Mouse (Mus musculus): ENCODE measurements around the gene Gtdc1.
A peak's percentile ranks its signal among the peaks of the same experiment; 100 is the strongest.

Gene Gtdc1

GRCm38 (mm10) chr2:44590881-44591280, 336.6 kb downstream of the Gtdc1 start:
- no peak for DNase-seq (ENCODE audit: low read depth, low spot score)

DNA sequence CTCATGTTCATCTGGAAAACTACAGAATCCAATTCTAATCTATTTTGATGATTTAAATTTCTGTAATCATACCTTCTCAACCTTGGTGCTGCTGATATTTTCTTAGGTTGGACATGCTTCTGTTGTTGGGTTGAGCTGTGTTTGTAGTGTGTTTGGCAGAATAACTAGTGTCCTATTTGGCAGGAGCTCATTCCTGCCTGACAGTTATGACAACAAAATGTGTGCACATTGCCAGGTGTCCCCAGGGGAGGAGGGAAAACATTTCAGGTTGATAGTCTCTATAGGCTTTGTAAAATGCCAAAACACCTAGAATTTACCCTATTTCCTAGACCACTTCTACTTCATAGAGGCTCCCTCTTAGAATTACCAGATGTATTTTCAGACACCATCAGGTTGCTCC, 343.4 kb downstream of the Gtdc1 start:
- DNase-seq (ENCODE audit: low read depth, low spot score): no peak

DNA sequence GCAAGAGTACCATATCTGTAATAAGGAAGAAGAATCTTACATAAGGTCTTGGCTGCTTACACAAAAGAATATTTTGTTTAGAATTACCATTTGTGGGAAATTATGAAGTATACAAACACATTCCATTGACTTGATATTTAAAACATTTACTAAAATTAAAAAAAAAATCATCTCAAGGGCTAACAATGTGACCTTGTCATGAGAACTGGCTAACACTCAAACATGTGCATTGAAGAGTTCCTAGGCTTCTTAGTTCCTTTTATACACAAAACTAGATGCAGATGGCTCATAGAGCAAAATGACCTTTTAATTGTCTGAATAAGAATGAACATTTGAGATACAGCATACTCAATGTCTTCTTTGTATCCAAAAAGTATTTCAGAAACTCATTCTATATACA, 344.0 kb downstream of the Gtdc1 start:
- DNase-seq (ENCODE audit: low read depth, low spot score): no peak

DNA sequence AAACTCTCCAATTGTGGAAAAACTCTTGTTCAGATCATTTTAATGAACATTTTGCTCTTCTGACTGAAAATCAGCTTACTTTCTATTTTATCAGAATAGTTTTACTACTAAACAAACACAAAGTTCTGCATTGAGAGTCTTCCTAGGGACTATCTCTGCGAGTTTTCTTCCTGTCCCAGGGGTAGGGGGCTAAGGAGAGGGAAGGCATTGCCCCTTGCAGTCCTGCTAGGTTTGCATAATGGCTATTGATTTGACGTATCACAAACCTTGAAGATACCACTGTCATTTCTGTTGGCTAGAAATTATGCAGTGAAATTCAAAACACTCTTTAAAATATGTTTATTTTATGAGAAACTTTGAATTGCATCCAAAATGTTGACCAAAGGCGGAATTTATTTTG, 355.6 kb downstream of the Gtdc1 start:
- no peak for DNase-seq (ENCODE audit: low read depth, low spot score)

GRCm38 (mm10) chr2:44571156-44571555, 356.3 kb downstream of the Gtdc1 start:
- no peak for DNase-seq (ENCODE audit: low read depth, low spot score)

- no peak for DNase-seq (ENCODE audit: low read depth, low spot score)
Observed at GRCm38 (mm10) chr2:44569140-44569952, 358.1 kb downstream of the Gtdc1 start.

DNA sequence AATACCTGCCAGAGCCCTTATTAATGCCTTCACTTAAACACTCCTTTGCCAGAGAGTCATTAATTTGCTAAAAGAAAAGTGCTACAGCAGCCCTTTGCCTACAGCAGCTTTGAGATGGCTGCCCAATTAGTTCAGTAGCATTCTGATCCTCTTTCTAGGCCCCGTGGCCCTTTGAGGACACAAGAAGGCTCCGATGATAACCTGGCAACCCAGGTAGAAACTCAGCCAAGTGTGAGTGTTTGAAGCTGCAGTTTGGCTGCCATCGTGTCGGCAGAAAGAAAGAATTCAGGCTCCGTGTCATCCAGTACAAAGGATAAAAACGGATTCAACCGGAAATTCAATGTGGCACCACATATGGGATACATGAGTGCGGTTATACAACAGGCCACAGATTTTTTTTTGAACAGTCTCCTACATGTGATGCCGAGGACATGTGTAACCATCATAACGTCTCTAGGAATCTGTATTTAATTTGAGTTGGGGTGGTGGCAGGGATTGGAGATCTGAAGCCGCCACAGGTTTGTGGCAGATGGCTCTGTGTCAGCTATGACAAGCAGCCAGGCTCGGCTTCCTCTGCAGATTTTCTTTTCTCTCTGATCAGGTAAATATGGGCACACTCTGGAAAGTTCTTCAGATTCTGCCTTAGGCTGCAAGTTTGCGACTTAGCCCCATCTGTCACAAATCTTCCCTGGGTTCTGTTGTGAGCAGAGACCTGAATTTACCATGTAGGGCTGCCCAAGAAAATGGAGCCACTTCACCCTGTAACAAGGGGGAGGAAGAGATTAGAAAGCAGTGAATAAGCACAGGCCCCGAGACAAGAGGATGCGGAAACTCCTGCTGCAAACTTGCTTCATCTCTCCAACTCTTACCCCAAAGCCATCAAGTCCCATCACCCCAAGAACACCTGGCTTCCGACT, 362.4 kb downstream of the Gtdc1 start:
- DNase-seq (ENCODE audit: low read depth, low spot score): no peak

- DNase-seq (ENCODE audit: low read depth, low spot score): no peak
Observed at GRCm38 (mm10) chr2:44561789-44562188, 365.7 kb downstream of the Gtdc1 start.

DNA sequence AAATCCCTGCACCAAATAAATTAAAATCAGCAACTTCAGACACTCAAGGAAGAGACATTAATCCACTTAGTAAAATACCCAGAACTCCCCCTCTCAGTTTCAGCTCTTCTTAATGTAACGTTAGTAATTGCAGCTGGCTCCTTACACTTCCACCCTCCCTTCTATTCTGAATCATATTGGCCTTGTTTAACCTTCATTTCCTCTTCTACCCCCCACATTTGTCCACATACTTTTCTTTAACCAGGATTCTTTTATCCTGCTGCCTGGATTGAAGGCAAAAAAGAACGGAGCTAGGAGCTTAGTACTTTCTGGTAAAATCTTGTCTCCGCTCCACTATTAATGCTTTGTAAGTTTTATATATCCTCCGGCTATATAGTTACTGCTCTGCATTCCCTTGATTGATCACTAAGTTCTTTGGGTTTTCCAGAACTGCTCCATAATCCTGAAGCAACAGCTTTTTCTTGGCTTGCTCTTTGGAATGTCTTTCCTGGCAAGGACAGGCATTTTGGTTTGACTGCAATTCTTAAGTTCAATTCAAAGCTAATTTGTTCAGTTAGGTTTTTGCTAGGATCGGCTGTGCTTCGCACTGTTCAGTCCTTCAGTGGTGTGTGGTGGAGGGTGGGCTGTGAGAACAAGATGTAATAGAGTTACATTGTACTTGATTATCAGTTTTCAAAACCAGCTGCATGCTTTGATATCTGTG, 368.1 kb downstream of the Gtdc1 start:
- DNase-seq (ENCODE audit: low read depth, low spot score): peak; percentile 21

DNA sequence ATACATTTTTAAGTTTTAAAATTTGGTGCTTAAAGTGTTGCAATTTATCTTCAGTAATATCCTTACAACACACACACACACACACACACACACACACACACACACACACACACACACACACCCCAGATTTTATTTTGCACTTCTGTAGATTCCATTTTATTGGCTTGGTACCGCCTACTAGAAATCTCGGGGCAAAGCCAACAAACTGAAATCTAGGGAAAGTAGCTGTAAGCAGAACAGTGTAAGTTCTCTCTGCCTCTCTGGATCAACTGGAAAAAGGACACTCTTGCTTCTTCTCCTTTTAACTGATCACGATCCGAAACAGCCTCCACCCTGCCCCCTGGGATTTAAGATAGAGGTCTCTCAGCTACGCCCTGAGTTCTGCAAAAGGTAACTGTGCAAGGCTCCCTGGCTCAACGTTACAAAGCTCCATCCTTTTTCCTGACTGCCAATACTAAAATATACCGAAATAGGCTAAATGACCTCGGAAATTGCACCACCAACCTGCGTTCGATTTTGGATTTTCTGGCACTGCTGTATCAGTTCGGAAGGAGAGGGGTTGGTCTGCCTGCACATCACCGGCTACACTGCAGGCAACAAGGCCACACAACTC, 369.7 kb downstream of the Gtdc1 start:
- DNase-seq (ENCODE audit: low read depth, low spot score): peak; percentile 21

GRCm38 (mm10) chr2:44556861-44557592, 370.4 kb downstream of the Gtdc1 start:
- no peak for DNase-seq (ENCODE audit: low read depth, low spot score)

DNA sequence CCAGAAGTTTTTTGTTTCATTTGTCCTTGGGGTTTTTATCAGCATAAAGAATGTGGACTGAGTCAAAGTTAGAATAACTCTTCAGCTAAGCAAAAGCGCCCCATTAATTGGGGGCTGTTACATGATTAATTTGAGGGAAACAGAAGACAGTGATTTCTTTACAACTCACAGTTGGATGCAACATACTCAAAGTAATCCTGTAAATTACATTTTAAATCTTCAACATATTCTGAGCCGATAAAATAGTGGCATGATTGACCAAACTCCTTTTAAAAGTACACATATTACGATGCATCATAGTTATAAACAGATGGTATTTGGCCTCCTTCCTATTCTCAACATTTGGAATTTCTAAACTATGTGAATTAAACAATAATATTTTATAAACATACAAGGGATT, 372.7 kb downstream of the Gtdc1 start:
- DNase-seq (ENCODE audit: low read depth, low spot score): no peak

GRCm38 (mm10) chr2:44549311-44549710, 378.1 kb downstream of the Gtdc1 start:
- no peak for DNase-seq (ENCODE audit: low read depth, low spot score)

- DNase-seq (ENCODE audit: low read depth, low spot score): no peak
Observed at GRCm38 (mm10) chr2:44542775-44543174, 384.7 kb downstream of the Gtdc1 start.

- no peak for DNase-seq (ENCODE audit: low read depth, low spot score)
Observed at GRCm38 (mm10) chr2:44541726-44542125, 385.7 kb downstream of the Gtdc1 start.

DNA sequence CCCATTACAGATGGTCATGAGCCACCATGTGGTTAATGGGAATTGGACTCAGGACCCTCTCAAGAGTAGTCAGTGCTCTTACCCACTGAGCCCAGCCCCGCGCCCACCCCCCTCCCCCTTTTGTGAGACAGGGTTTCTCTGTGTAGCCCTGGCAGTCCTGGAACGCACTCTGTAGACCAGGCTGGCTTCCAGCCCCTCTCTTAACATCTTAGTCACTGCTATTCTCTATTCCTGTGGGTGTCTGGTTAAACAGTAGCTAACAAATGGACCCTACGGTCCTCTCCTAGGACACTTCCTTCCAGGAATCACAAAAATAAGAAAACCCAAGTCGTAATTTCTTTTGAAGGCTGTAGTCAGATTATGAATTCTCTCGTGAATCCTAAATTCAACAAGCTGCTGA, 386.6 kb downstream of the Gtdc1 start:
- no peak for DNase-seq (ENCODE audit: low read depth, low spot score)

DNA sequence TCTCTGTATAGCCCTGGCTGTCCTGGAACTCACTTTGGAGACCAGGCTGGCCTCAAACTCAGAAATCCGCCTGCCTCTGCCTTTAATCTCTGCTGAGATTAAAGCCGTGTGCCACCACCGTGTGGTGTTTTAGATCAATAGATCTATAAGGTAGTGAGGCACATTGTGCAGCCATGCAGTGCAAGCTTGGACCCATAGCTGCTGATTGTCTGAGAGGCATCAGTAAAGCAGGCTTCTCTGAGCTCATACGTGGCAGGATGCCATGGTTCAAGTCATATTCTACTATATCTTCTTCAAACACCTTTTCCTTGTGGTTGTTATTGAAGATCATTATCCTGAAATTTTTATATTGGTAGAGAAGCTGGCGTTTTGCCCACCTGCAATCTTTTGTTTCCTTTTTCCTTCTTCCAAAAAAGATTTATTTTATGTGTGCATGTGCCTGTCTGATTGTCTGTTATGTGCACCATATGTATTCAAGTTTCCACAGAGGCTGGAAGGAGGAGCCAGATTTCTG, 388.3 kb downstream of the Gtdc1 start:
- DNase-seq (ENCODE audit: low read depth, low spot score): no peak

- DNase-seq (ENCODE audit: low read depth, low spot score): no peak
Observed at GRCm38 (mm10) chr2:44538135-44538534, 389.3 kb downstream of the Gtdc1 start.

DNA sequence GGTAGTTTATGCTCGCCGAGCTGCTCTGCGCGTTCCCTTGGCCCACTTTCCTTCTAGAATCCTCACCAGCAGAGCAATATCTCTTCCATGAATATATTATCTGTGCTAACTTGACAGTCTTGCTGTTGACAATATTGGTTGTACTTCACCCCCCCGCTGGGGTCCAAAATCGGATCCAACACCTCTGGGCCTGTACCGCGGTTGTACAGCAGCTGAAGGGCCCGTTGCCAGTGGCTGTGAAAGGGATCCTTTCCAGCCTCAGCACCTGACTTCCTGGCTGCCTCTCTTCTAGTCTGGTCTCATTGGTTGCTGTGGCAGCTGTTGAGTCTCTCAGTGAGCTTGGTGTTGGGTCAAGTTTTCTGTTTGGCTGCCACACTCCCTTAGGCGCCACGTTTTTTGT, 391.7 kb downstream of the Gtdc1 start:
- DNase-seq (ENCODE audit: low read depth, low spot score): peak; percentile 44

GRCm38 (mm10) chr2:44535136-44535675, 392.3 kb downstream of the Gtdc1 start:
- DNase-seq (ENCODE audit: low read depth, low spot score): no peak
